Mouse (Mus musculus) right cerebral cortex, postnatal 36 days (tissue): ENCODE measurements around the gene Jade2.

ENCODE experiments used
- DNase-seq, 2 experiments: peaks; one replicate each; pipeline ENCODE4 v3.0.0; 2022; ENCODE audit warnings: low spot score in 2 of 2, mixed read lengths in 1 of 2

Jade2 gene

DNA sequence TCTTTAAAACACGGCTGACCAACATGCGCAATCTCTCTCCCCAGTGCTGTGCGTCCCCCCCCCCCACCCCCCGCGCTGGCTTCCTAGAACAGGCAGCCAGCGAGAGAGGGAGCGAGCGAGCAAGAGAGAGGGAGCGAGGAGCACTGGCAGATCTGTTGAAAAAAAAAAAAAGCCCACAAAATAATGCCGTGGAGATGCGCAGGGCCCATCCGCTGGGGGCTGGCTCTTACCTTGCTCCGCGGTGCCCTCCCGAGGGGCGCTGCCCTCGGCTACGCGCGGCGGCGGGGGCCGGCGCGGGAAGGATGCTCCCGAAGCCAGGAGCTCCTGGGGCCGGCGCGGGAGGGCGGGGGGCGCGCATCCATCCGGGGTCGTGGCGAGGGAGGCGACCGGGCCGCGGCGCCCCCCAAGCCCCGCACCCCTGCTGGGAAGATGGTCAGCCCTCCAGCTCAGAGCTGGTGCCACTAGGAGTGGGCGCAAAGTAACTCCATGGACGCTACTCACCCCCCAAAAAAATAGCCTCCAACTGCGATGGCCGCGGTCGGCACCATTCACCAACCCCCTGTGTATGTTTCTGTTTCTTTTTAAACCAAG is at the start of gene Jade2:
Gene Jade2, minus strand, starts transcription at position 573 of the 591 bp plus-strand sequence.
- peak; percentile 34 to 41 for DNase-seq

DNA sequence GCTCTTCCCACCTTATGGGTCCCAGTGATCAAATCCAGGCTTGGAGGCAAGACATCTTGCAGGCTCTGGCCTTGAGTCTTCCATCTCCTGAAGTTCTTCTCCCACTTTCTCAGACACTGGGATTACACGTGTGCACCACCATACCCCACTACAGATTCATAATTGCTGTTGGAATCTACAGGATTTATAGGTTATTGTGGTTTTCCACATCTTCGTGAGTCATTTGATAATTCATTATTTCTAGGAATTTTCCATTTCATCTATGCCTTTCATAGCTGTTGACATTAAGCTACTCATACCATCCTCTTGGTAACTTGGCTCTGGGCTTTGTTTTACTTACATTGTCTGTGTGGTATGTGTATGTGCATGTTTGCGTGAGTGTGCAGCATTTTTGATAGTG is 46.8 kb upstream of the Jade2 start:
- no peak for DNase-seq

DNA sequence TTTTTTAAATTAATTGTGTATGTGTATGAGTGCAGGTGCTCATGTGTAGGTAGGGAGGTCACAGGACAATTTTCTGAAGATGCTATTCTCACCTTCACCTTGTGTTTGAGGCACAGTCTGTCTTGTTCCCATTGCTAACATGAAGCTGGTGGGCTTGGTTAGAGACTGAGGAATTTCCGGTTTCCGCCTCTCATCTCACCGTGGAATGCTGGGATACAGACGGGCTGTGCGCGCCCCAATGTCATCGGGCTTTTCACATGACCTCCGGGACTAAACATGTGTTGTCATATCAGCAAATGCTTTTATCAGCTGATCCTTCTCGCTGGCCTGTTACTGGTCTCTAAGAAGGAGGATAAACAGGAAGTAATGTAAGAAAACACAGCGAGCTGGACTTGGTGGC is 42.2 kb upstream of the Jade2 start:
- no peak for DNase-seq

DNA sequence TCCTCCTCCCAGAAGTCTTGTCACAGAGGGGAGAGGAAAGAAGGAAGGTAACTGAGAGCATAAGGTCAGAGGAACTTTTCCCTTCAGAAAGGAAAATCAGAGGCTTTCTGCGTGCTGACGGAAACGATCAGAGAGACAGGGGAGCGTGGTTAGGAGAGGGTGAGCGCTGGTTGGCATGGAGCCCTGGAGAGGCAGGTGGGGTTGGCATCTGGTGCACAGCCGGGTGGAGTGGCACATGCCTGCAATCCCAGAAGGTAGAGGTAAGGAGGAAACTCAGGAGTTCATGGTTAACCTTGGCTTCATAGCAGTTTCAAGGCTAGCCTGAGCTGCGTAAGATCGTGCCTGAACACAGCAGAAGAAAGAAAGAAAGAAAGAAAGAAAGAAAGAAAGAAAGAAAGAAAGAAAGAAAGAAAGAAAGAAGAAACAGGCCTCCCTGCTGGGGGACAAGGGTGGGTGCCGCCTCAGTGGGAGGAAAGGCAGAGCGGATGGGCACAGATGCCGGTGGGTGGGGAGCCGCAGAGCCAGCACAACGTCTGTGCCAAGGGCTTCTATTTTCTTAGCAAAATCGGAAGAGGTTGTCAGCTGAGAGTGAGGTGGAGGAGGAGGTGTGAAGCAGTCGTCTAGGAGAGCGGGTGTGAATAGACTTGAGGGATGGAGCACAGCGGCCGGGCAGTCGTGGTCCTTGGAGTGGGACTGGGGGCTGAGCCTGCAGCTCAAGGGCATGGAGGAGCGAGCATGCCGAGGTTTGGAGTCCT is 41.0 kb upstream of the Jade2 start:
- DNase-seq = peak; percentile 78 to 88

DNA sequence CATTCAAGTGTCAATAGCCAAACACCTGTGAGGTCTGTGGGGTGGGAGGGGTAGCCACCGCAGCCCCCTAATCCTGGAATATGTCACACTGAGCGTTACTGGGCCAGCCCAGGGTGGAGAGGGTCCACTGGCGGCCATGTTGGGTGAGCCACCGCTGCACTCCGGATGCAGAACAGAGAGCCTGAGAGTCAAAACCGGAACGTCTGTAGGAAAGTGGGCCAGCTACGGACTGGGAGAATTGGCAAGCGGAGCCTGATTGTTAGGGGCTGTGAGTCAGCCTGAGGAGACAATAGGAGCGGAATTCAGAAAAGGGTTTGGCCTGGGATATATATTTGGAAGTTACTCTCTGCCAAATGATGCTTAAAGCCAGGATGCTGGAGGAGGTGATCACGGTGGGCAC is 39.9 kb upstream of the Jade2 start:
- peak in 1 of 2 experiments; percentile 18 for DNase-seq

DNA sequence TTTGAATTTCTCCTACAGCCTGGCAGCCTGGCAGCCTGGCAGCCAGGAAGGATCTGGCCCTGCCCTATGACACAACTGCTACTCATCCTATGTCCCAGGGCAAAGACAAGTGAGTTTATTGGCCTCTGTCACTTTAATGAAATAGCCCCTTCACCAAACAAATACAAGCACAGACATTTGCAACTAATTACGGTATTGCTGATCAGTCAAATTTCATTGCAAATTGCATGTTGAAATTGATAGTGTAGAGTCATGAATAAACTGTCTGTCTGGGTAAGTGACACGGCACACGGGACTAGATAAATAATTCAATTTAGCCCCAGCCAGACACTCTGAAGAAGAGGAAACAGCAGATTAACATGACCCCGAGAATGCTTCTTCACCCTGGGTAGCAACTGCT is 38.6 kb upstream of the Jade2 start:
- no peak for DNase-seq

DNA sequence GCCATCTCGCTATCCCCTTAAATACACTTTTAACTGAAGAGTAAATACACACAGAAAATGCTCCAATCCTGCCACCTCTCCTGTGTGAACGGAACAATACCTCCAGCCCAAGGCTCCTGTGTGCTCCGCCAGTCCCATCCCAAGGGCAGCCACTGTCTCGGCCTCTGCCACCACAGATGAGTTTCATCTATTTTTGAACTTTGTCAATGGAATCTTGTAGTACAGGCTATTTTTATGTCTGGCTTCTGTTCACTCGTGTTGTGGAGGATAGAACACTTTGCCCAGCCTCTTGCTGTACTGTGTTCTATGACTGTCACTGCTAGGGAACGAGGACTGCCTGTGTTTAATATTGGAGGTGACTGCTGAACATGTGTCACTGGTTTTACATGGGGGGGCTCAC is 28.2 kb upstream of the Jade2 start:
- no peak for DNase-seq

DNA sequence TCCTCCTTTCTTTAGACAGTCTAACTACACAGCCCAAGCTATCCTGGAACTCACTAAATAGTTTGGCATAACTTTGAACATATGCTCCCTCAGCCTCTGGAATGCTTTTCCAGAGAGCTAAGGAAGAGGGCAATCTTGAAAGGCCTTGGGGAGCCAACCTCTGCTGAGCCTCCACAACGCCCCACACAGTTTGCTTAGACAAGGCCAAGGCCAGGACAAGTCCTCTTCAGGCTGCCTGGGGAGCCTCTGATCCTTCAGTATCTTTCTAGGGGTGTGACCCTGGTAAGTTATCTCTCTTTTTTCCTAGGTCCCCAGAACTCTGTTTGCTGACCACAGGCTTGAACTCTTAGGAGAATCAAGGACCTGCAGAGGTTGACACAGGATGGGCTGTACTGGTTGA is 26.6 kb upstream of the Jade2 start:
- no peak for DNase-seq

DNA sequence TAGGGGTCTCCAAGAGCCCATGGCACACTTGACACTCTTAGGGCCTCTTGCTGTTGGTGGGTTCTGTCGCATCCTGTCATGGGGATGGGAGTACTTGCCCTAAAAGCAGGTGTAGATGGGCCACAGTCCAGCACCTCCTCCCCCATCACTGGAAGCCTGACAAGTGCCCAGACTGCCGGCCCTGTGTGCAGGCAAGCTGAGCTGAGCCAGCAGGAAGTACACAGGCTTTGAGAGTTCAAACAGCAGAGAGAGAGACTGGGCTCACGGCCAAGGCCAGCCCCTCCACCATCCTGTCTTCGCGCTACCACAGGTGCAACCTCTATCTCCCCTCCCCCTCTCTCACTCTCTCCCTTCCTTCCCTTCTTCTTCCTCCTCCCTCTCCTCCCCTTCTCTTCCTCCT is 26.2 kb upstream of the Jade2 start:
- DNase-seq = no peak

DNA sequence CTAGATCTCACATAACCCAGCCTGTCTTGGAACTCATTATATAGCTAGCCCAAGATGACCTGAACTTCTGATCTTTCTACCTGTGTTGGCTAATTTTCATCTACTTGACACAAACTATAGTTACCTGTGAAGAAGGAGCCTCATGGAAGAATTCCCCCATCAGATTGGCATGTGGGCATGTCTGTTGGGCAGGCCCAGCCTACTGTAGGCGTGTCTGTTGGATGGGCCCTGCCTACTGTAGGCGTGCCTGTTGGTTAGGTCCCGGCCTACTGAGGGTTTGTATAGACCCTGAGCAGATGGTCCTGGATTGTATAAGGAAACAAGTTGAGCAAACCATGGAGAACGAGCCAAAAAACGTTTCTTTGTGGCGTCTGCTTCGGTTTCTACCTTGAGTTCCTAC is 24.3 kb upstream of the Jade2 start:
- DNase-seq = no peak

DNA sequence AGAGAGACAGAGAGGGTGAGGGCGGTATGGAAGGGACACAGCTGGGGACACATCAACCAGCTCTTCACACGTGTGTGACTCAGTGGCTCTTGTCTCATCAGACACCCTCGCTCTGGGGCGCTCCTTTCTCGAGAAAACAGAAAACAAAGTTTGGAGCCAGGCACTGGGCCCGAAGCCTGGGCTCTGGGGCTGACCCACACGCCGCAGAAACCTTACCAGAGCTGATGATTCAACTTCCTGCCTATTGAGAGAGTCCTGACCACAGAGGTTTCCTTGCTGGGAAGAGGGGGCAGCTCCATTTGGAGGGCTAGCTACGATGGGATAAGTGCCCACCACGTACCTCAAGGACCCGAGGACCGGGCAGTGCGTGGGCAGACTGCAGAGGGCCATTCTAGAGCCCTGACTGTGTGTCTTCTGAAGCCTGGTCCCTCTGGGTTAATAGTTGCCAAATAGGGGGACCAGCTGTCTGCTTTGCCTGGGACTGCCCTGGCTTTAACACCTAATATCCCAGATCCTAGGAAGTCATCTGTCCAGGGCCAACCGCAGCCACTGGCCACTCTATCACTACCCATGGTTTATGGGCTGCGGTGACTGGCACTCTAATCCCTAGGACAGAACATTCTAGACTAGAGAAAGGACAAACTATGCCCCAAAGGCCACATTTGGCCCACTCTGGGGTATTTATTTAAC is 23.7 kb upstream of the Jade2 start:
- no peak for DNase-seq

DNA sequence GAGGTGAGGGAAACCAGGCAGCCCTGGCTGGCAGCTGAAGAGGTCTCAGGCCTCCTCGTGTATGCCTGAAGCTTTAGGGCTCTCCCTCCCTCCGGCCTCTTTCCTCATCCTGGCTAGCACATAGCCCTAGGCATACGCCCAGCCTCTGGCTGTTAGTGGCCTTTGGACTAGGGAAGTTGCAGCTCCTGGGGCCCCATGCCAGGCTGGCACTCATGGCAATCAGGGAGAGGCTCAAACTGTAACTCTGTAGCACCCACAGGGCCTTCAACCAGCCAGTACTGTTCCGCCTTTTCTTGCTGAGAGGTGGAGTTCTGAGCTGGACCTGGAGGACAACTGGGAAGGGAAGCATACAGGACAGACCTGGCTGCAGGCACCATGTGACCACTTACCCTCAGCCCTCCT is 19.5 kb upstream of the Jade2 start:
- DNase-seq = no peak

DNA sequence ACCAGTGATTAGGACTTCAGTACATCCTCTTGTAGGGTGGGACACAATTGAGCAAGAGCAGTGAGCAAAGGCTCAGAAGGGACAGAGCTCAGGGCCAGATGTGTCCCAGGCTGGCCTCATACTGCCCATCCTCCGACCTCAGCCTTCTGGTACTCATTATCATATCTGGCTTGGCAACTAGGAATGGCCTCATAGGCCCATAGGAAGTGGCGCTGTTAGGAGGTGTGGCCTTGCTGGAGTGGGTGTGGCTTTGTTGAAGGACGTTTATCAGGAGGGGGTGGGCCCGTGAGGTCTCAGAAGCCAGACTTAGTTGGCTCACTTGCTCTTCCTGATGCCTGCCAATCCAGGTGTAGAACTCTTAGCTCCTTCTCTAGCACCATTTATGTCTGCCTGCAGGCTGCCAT is 18.3 kb upstream of the Jade2 start:
- DNase-seq = no peak

DNA sequence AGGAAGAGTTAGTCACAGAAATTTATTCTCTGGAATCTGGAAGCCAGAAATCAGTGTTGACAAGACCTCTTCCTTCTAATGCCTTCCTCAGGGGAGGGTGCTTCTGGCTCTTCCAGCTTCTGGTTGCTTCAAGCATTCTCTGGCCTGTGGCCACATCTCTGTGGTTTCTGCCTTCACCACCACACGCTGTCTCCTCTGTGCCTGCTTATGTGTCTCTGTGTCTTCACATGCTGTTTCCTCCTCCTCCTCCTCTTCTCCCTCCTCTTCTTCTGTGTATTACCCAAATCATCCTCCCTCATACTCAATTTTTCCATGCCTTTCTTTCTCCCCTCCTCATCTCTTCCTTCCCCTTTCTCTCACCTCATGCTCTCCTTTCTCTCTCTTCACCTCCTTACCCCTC is 17.6 kb upstream of the Jade2 start:
- no peak for DNase-seq

DNA sequence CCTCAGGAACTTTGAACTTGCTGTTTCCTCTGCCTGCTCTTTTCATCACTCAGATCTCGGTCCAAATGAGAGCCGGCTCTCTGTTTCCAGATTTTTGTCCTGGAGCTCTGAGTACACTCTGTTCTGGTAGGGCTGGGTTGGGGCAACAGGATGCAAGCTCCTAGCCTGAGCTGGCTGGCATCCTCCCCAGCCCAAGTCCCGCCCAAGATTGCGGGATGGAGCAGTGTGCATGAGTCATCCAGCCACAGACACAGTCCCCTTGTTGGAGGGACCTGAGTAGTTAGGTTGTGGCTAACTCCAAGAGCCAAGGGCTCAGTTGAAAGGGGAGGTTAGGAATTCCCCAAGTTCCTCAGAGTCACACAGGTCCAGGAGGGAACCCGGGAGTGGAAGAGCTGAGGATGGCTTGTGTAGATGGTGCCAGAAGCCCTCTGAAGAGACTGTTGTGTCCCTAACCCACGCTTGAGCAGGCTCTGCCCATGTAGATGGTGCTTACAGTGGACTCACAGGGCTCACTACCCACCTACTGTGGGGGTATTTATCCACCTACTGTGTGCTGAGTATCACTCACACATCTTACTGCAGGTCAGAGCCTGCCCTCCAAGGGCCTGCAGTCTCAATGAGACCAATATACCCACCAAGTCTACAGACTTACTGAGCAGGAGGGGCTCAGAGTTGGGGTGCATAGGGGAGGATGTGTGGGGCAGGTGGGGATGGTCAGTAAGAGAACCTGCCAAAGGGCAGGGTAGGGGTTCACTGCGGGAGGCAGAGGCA is 17.0 kb upstream of the Jade2 start:
- peak in 1 of 2 experiments; percentile 34 for DNase-seq

DNA sequence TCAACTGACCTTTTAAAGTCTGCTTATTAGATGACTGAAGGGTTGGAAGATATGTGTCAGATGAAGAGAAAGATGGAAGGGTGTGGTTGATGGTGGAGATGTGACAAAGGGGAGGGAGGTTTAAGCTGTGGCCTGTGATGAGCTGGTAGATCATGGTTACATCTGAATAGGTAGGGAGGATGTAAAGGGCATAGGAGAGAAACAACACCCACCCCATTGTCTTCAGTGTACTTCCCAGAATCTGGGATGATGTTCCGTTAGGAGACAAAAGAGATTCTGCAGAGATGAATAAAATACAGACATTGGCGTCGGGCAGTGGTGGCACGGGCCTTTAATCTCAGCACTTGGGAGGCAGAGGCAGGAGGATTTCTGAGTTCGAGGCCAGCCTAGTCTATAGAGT is 15.7 kb upstream of the Jade2 start:
- no peak for DNase-seq

DNA sequence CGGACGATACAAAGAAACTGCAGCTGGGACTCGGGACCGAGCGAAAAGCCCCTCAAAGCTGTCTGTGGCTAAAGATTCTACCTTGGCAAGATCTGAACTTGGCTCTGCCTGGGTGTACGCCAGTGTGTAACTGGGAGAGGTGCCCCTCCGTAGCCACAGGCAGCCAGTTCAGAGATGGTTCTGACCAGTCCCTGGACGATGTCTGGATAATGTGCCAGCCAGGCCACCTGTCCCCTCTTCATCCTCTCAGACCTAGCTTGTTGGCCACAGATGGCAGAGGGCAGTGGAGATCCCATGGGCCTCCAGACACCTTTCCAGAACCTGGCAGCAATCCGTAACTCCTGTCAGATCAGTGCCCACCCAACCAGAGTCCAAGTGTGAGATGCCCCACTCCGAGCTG is 9.8 kb upstream of the Jade2 start:
- DNase-seq = no peak

DNA sequence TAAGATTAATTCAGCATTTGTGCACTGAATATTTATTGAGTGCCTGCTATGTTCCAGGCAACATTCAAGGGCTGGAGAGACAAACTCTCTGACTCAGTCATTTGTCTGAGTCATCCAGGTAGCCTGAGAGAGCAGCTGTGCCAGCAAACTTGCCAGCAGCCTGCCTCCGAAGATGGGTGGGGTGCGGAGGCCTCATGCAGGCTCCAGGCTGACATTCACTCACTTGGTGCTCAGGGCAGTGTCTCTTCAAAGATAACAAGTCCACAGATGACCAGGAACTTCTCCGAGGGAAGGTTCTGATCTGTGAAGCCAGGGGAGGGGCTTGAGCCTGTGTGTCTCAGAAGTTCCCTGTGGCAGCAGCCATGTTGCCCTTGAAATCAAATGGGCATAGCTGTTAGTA is 8.6 kb upstream of the Jade2 start:
- no peak for DNase-seq

DNA sequence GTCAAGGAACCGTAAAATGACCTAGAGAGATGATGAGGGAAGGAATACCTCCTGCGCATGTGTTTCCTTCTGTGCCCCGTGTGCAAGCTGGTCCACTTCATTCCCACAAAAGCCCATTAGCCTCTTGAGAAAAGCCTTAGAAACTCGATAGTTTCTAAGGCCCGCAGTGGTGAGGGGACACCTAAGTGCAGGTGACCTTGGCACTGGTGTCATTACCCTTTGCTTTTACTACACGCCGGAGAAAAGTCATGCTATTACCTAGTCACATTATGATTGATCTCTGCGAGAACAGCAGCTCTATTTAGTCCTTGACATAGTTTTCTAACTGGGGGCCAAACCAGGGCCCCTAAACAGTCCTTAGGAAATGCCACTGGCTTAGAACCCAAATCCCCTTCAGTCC is 3.2 kb upstream of the Jade2 start:
- no peak for DNase-seq

DNA sequence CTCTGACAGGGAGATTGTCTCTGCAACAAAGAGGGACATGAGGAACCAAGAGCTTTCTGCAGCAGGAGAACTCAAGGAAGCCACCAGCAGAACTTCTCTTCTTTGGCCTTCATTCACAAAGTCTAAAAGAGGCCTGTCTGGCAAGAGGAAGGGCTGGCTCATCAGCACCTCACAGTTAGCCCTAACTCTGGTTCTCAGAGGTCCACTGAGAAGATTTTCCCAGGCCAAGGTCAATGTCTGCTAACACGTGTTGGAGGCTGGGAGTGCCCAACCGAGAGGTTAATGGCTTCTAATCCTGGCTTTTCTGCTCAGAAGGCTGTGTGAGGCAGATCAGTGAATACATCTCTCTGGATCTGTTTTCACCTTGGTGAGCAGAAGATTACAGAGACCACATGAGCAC is 2.1 kb upstream of the Jade2 start:
- no peak for DNase-seq

DNA sequence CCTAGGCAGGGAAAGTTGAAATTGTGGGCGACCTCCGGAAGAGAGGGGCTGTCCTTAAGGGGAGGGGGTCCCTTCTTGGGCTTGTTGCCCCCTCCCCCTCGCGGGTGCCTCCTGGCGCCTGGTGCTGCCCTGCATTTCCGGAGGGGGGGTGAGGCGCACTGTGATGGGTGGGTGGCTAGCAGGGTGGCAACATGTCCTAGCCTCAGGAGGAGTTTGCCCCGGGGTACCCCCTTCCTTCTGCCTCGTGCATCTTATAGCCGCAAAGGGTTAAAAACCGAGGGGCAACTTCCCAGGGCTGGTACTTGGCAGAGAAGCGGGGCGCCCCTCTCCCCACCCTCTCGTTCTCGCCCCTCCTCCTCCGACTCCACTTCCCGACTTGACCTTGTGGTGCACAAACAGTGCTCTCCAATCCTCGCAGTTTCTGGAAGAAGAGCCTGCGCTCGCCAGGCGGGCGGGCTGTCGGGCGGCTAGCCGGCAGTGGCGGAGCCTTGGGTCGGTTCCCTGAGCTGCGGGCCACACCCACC is 1.1 kb upstream of the Jade2 start:
- DNase-seq = peak; percentile 53 to 68
